Mouse (Mus musculus) heart, adult 2 months (tissue): ENCODE data around the gene Xpc. TPM values are rescaled to one million over a fixed set of nuclear protein-coding genes. Genes with fewer than 3 reads are reported as not detected.

Source experiments
- DNase-seq, 2 experiments: peaks; one replicate each; pipeline ENCODE4 v3.0.0; 2021
- H3K27ac ChIP-seq: fragments of 200-600 bp; 2 replicates; pipeline ENCODE4 v1.8.1; 2022
- H3K27me3 ChIP-seq: fragments of 200-500 bp; 2 replicates; pipeline ENCODE4 v1.6.1; 2012; ENCODE audit warnings: mild to moderate bottlenecking, low read length, inconsistent platforms, mixed read lengths; ENCODE audit not compliant: control insufficient read depth, insufficient read depth
- H3K36me3 ChIP-seq: fragments of 200-500 bp; 2 replicates; pipeline ENCODE4 v1.6.1; 2012; ENCODE audit warnings: low read length, inconsistent platforms; ENCODE audit not compliant: control insufficient read depth, insufficient read depth
- H3K4me1 ChIP-seq: fragments of 200-500 bp; 2 replicates; pipeline ENCODE4 v1.6.1; 2011; ENCODE audit warnings: low read length; ENCODE audit not compliant: control insufficient read depth, insufficient read depth
- H3K4me3 ChIP-seq: fragments of 200-600 bp; 2 replicates; pipeline ENCODE4 v1.8.1; 2022
- H3K79me2 ChIP-seq: fragments of 200-500 bp; replicated peaks from 2 replicates; pipeline ENCODE4 v1.6.1; 2012; ENCODE audit warnings: mild to moderate bottlenecking, inconsistent platforms, low read length, moderate library complexity, mixed read lengths; ENCODE audit not compliant: control insufficient read depth, insufficient read depth
- H3K9ac ChIP-seq: fragments of 200-500 bp; 2 replicates; pipeline ENCODE4 v1.6.1; 2012; ENCODE audit warnings: low read depth, mild to moderate bottlenecking, control low read depth, inconsistent platforms, low read length, mixed read lengths
- CTCF ChIP-seq: fragments of 200-600 bp; IDR thresholded peaks from 2 replicates; pipeline ENCODE4 v1.8.1; 2022; ENCODE audit warnings: antibody characterized with exemption, mild to moderate bottlenecking, moderate library complexity
- EP300 ChIP-seq: fragments of 200-500 bp; IDR thresholded peaks from 2 replicates; pipeline ENCODE4 v1.6.1; 2011; ENCODE audit warnings: low read depth, low read length, control low read depth; ENCODE audit not compliant: insufficient read depth
- POLR2A ChIP-seq: fragments of 200-500 bp; IDR thresholded peaks from 2 replicates; pipeline ENCODE4 v1.6.1; 2011; ENCODE audit warnings: mild to moderate bottlenecking, low read depth, low read length, control low read depth; ENCODE audit not compliant: insufficient read depth
- WGBS: fragments of 180-500 bp; shearing (Covaris S2); methylation state at CpG from one replicate; pipeline ENCODE4 v1.1.7; 2018; 5-methylcytosine and 5-hydroxymethylcytosine counted together
- intact Hi-C: fragments of 180-260 bp; cut with DNase I; formaldehyde crosslinking; loops from one replicate; pipeline ENCODE4 v1.15.1; 2025
- polyA plus RNA-seq: library from polyadenylated mRNA; depleted of rRNA; stranded (reverse); fragments of >200 nt; gene quantifications from 2 replicates; pipeline ENCODE4 v1.2.3, GENCODE M21; 2012
- total RNA-seq, 2 experiments: library from RNA; stranded (reverse); gene quantifications; 2 replicates each; pipeline ENCODE4 v1.2.3; 2021

Gene Xpc
- total and polyA plus RNA-seq, 3 experiments, result 5.6 to 10.7 (median 9.3) TPM

- Histone ChIP-seq H3K36me3 (no peaks in the 10 kb centered on the region), H3K27ac (no peak overlapping the region), H3K79me2 (no peaks in the 10 kb centered on the region), H3K9ac (no peak overlapping the region), H3K4me1 (no peaks in the 10 kb centered on the region), H3K27me3 (no peaks in the 10 kb centered on the region), H3K4me3 (no peak overlapping the region)
- WGBS, result 96% methylated on average over 3 of the region's 3 CpGs
- TF ChIP-seq CTCF, result no peak
- no peak for TF ChIP-seq EP300
- no peak for TF ChIP-seq POLR2A
- intact Hi-C loops, result no loop called here
- DNase-seq, result no peak
These were observed 36.0 kb upstream of the Xpc start for GRCm38 (mm10) chr6:91551671-91552070.

GRCm38 (mm10) chr6:91549621-91550020 lies 33.9 kb upstream of the Xpc start:
- intact Hi-C loops, result no loop called here
- DNase-seq, result no peak
- TF ChIP-seq POLR2A, result no peak
- no peak for TF ChIP-seq CTCF
- no peak for TF ChIP-seq EP300

GRCm38 (mm10) chr6:91547313-91547712 lies 31.6 kb upstream of the Xpc start:
- intact Hi-C loops, result no loop called here
- no peak for TF ChIP-seq CTCF
- no peak for TF ChIP-seq EP300
- TF ChIP-seq POLR2A, result no peak
- no peak for DNase-seq
- no peaks in the 10 kb centered on the region for H3K36me3 ChIP-seq
- no peaks in the 10 kb centered on the region for H3K27me3 ChIP-seq
- H3K9ac ChIP-seq, result no peak overlapping the region
- peaks cover 12% of the 10 kb centered on the region for H3K4me1 ChIP-seq
- no peaks in the 10 kb centered on the region for H3K79me2 ChIP-seq
- H3K27ac ChIP-seq, result no peak overlapping the region
- 88% methylated on average over 1 of the region's 1 CpGs for WGBS
- H3K4me3 ChIP-seq, result no peak overlapping the region

More at GRCm38 (mm10) chr6:91549621-91550020, 33.9 kb upstream of the Xpc start:
- Histone ChIP-seq H3K27me3 (no peaks in the 10 kb centered on the region), H3K79me2 (no peaks in the 10 kb centered on the region), H3K36me3 (no peaks in the 10 kb centered on the region), H3K27ac (no peak overlapping the region), H3K9ac (no peak overlapping the region), H3K4me3 (no peak overlapping the region), H3K4me1 (peaks cover 9% of the 10 kb centered on the region)
- WGBS, result 76% methylated on average over 5 of the region's 5 CpGs

- Histone ChIP-seq H3K27me3 (no peaks in the 10 kb centered on the region), H3K27ac (peak overlapping the region; percentile 65), H3K79me2 (no peaks in the 10 kb centered on the region), H3K9ac (no peak overlapping the region), H3K4me1 (peaks cover 12% of the 10 kb centered on the region), H3K36me3 (no peaks in the 10 kb centered on the region), H3K4me3 (no peak overlapping the region)
- peak; percentile 50 to 82 for DNase-seq
- WGBS, result 6% methylated on average over 9 of the region's 9 CpGs
- TF ChIP-seq CTCF (no peak), POLR2A (0 out of 2 replicates have a peak, but pooled peaks have one; percentile 32), EP300 (peak; percentile 91)
- intact Hi-C loops, result loop anchor here (1.0 kb wide), 1 partner anchor 18 kb away; no protein-coding TSS in a partner anchor
These were observed 30.7 kb upstream of the Xpc start for GRCm38 (mm10) chr6:91546241-91546884.

- no peaks in the 10 kb centered on the region for H3K36me3 ChIP-seq
- TF ChIP-seq CTCF (no peak), EP300 (0 out of 2 replicates have a peak, but pooled peaks have one; percentile 70)
- peak in 1 of 2 experiments; percentile 43 for DNase-seq
- intact Hi-C loops, result no loop called here
- no peaks in the 10 kb centered on the region for H3K27me3 ChIP-seq
- no peak overlapping the region for H3K9ac ChIP-seq
- peaks cover 12% of the 10 kb centered on the region for H3K4me1 ChIP-seq
- no peaks in the 10 kb centered on the region for H3K79me2 ChIP-seq
- H3K4me3 ChIP-seq, result no peak overlapping the region
- 57% methylated on average over 5 of the region's 5 CpGs for WGBS
- no peak overlapping the region for H3K27ac ChIP-seq
These were observed 27.4 kb upstream of the Xpc start for GRCm38 (mm10) chr6:91543056-91543455.

- Histone ChIP-seq H3K27me3 (no peaks in the 10 kb centered on the region), H3K36me3 (no peaks in the 10 kb centered on the region), H3K4me1 (peaks cover 9% of the 10 kb centered on the region), H3K9ac (no peak overlapping the region), H3K4me3 (no peak overlapping the region), H3K27ac (no peak overlapping the region), H3K79me2 (no peaks in the 10 kb centered on the region)
- TF ChIP-seq POLR2A (no peak), CTCF (no peak), EP300 (no peak)
- intact Hi-C loops, result no loop called here
- DNase-seq, result no peak
- 47% methylated on average over 3 of the region's 3 CpGs for WGBS
These were observed 25.6 kb upstream of the Xpc start for GRCm38 (mm10) chr6:91541276-91541675.
